Mouse (Mus musculus) embryo, embryonic 10.5 days (tissue): ENCODE measurements around the gene Ciao2a.

Source experiments
- DNase-seq: peaks from one replicate; pipeline ENCODE4 v3.0.0-alpha.2; 2015; ENCODE audit warnings: low spot score

Gene Ciao2a

DNA sequence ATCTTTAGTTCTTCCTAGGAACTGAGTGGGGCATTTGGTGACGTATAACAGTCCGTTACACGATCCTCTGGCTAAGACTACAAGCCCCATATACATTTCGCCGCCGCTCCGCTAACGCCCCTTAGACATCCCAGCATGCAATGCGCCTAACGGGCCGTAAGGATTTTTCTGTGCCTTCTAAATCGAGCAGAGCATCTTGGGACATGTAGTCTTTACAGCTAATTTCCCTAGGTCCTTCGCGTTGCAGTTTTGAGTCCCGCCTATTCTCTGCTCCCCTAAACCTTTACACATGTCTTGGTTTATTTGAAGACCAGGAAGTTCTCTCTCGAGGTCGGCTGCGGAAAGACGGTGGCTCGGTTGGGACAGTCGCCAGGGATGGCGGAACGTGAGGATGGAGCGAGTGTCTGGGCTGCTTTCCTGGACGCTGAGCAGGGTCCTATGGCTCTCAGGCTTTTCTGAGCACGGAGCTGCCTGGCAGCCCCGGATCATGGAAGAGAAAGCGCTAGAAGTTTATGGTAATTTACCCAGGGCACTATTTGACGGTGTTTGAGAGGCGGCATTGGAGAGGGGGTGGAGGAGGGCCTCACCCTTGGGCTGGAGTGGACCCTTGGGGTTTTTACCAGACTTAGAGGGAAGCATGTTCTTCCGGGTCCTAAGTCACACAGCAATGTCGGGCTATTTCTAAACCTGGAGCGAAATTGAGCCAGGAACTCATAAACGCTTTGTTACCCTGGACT is at the start of gene Ciao2a, which contains the start of gene Snx1:
Gene Ciao2a, plus strand, starts transcription at position 156 of the 737 bp plus-strand sequence.
Gene Snx1, minus strand, starts transcription at position 132 of the 737 bp plus-strand sequence.
- peak; percentile 99 for DNase-seq

DNA sequence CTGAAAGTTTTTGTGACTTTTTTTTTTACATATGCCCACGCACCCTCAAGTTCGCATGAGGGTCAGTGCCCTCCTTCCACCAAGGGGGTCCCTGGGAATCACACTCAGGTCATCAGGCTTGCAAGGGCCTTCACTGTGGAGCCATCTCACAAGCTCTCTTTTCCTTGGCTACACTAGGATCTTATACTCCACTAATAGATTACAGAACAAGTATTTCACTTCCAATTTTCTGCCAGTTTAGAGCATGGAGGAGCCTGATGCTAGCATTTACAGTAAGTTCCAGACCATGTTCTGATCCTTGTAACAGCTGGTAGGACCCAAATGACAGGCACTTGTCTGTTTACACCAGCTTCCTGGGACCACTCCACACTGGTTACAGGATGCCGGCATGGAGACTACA is 48.3 kb upstream of the Ciao2a start:
- no peak for DNase-seq

DNA sequence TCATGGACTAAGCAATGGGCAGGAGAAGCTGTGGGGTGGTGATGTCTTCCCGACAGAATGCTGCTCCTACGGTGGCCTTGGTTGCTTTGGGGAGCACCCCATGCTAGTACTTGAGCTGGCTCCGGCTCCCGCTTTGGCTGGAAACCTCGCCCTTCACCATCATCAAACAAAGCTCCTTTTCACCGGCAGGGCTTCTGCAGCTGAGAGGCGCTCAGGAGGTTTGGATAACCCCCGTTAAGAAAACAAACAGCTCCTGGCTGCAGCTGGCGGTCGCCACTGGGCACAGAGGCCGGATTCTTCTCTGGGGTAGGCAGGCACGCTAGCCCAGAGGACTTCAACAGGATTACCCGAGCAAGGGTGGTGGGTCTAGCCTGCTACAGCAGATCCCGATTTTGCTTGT is 47.9 kb upstream of the Ciao2a start:
- peak; percentile 67 for DNase-seq

DNA sequence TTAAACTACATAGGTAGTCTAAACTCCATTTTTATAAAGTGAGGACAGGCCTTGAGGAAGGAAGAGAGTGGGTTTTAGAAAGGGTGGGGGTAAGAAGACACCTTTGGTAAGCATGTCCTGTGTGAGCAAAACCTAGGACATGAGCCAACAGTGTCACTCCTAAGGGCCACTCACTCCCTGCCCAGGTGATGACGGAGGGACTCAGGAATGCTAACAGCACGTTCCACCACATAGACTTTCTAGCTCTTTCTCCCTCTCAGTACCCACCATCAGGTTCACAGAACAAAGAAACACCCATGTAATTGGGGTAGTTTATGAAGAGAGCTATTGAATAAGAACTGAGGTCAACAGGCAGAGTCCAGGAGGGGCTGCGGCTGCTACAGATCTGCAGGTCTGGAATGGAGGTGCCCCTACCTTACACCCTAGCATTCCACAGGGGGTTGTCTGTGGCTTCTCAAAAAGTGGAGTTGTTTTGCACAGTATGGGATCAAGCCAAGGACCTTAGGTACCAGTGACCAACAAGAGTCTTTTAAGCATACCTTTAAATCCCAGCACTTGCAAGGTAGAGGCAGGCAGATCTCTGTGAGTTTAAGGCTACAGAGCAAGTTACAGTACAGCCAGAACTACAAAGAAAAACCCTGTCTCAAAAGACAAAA is 45.5 kb upstream of the Ciao2a start:
- DNase-seq, result no peak

- DNase-seq, result no peak
Measured at GRCm38 (mm10) chr9:66081999-66082398, 44.4 kb upstream of the Ciao2a start.

DNA sequence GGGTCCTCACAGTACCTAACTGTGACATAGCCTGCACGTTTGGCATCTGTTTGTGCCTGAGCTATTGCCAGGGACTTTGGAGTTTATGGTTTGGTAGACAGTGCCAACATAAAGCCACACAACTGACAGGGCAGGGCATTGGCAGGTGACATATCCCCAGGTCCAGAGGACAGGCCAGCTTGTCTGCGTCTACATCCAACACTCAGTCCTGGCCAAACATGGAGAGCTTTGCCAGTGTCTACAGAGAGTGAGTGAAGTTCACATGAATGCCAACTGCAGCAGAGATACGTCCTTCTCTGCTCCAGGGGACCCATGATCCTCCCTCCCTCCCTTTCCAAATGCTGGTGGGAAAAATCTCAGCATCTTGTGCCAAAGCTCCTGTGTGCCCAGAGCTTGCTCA is 42.2 kb upstream of the Ciao2a start:
- DNase-seq, result no peak

GRCm38 (mm10) chr9:66087062-66087461 is 39.3 kb upstream of the Ciao2a start:
- DNase-seq, result no peak

GRCm38 (mm10) chr9:66088411-66088810 is 38.0 kb upstream of the Ciao2a start:
- peak; percentile 75 for DNase-seq

DNA sequence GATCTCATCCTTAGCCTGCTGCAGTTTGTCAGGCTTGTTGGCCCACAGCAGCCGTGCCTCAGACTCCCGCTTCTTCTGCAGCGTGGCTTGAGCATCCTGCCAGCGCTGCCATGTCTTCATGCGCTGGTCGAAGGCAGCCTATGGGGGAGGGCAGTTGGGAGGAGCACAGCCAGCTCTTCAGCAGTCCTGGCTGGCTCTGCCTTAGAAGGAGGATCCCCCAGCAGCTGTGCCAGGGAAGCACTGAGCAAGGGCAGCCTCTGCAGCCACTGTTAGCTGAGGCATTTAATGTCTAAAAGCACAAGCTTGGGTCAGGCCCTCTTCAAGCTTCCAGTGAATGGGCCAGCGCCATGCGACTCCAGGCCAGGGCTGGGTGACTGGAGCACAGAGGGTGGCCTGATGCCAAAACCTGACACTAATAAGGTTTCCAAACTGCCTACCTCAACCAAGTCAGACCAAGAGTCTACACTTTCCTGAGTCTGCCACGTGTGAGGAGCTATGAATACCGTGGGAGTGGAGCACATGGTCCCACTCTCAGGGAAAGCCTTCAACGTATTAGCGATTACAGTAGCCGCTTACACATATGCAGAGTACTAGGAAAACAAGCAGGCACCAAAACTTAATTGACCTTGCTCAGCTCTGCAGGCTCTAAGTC is 35.7 kb upstream of the Ciao2a start:
- no peak for DNase-seq

GRCm38 (mm10) chr9:66091327-66092231 is 34.8 kb upstream of the Ciao2a start:
- DNase-seq, result no peak

DNA sequence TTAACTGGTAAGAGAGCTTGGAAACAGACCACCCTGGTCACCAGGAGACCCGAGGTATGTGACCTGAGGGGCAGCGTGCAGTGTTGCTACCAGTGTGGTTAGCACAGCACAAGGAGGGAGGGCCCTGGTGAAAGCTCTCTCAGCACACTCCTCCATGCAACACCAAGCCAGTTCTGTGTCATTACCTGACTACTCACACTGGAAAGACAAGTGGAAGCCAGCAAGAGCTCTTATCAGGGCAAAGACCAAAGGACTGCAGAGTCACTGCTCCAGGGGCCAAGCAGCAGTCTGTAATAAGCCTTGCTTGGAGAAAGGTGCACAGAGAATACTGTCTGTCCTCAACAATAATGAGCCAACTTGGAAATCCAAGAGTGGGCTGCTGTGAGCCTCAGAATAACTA is 33.7 kb upstream of the Ciao2a start:
- no peak for DNase-seq

DNA sequence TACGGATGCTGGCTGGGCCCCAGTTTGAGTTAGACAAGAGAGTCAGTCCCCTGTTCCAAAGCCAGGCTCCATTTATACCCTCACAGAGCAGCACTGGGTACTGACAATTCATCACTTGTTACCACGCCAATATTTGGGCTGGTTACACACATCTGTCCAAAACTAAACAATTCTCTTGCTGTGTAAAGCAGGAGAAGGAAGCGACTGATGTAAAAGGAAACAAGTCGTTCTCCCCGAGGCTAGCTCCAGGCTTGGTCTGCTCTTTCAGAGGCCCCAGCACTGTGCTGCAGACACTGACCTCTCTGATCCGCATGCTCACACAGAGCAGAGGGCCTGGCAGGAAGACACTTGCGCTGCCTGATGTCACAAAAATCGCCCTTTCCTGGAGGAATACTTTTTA is 24.8 kb upstream of the Ciao2a start:
- DNase-seq, result no peak

GRCm38 (mm10) chr9:66102668-66103067 is 23.7 kb upstream of the Ciao2a start:
- no peak for DNase-seq

GRCm38 (mm10) chr9:66104601-66105000 is 21.8 kb upstream of the Ciao2a start:
- no peak for DNase-seq

- DNase-seq, result no peak
Measured at GRCm38 (mm10) chr9:66105168-66105567, 21.2 kb upstream of the Ciao2a start.

GRCm38 (mm10) chr9:66109574-66109973 is 16.8 kb upstream of the Ciao2a start:
- DNase-seq, result no peak

DNA sequence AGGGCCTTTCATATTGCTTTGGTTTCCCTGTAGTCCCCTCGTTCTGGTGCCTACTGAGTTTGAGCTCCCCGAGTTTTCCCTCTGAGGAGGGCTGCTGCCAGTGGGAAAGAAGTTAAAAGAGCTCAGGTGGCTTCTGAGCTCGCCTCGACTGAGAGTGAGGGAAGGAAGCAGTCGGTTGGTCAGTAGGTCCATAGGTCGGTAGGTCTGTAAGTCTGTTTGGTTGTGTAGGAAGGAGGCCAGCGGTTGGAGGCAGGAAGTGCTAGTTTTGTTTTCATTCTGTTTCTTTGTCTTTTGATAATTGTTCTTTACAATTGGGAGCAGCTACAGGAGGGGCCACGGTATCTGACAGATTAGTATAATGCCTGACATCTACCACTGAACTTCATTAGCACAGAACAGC is 16.3 kb upstream of the Ciao2a start:
- no peak for DNase-seq

DNA sequence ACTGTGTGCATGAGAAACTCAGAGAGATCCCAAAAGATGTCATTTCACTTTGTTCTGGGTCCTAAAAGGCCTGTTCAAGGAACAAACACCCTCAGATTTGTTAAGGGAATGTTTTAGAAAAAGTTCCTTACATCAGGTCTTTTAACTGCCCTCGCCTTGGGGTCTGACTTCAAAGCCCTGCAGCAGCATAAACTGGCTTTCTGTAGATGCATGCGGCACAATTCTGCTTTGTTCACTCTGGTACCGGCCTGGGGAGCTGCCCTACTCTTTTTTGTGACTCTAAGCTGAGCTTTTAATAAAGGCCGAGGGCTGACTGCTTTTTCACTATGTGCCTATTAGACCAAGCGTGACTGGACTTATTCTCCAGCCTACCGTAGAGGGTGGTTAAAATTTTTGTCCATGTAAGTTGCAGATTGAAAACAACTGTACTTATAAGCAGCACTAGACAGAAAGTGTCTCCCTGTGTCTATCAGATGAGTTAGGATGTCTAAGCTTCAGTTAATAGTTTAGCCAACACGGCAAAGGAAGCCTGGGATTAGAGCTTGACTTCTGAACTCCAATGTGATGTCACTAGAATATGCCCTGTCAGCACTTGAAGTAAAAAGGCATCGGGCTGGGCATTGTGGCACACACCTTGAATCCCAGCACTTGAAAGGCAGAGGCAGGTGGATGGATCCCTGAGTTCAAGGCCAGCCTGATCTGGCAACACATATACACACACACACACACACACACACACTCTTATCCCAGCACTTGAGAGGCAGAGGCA is 15.6 kb upstream of the Ciao2a start:
- DNase-seq, result peak; percentile 41

- no peak for DNase-seq
Measured at GRCm38 (mm10) chr9:66114341-66114740, 12.1 kb upstream of the Ciao2a start.

- no peak for DNase-seq
Measured at GRCm38 (mm10) chr9:66116890-66117289, 9.5 kb upstream of the Ciao2a start.

- DNase-seq, result no peak
Measured at GRCm38 (mm10) chr9:66119498-66119897, 6.9 kb upstream of the Ciao2a start.
